Mouse (Mus musculus): ENCODE measurements around the gene Lrmda. TPM values are rescaled to one million over a fixed set of nuclear protein-coding genes. Genes with fewer than 3 reads are reported as not detected.

Lrmda gene
- total and polyA plus RNA-seq, 3 experiments = 5.1 to 5.9 TPM; not detected in 1

DNA sequence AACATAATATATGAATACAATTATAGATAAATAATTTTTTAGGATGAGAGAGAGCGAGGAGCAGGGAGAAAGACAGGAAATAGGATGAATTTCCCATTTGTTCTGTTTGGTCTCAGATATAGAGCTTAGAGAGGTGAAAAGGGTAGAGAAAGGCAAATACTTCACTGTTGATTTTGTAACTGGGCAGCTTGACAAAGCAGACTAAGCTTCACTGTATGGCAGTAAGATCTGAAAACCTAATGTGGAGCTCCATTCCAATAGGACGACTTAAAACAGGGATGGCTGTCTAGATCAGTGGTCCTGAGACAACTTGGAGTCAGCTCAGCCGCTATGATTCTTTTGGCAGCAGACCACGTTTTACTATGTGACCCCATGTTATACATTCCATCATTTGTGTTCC, 566.8 kb downstream of the Lrmda start:
- peaks cover 0 to 3% of the 10 kb centered on the region in 2 experiments; a peak in 1 of 4 replicates for H3K4me1 ChIP-seq (ENCODE audit: control insufficient read depth in 1 of 2, insufficient read depth in 2 of 2, low read length in 2 of 2)
- TF ChIP-seq NRF1 (IDR thresholded peaks at IDR 0.05; ENCODE audit: insufficient read depth, low read depth, low read length, poor library complexity, severe bottlenecking) (no peak), RCOR1 (IDR thresholded peaks at IDR 0.05; ENCODE audit: low read depth, low read length) (no peak), TCF12 (IDR thresholded peaks at IDR 0.05; ENCODE audit: low read depth, low read length) (no peak), RAD21 (IDR thresholded peaks at IDR 0.05; ENCODE audit: low read depth, low read length) (no peak), ZKSCAN1 (IDR thresholded peaks at IDR 0.05; ENCODE audit: low read depth, low read length) (no peak), TBP (IDR thresholded peaks at IDR 0.05; ENCODE audit: low read depth, low read length) (no peak), MAZ (IDR thresholded peaks at IDR 0.05; ENCODE audit: low read depth, low read length) (no peak), HCFC1 (IDR thresholded peaks at IDR 0.05; ENCODE audit: low read depth, low read length) (no peak), MEF2A (IDR thresholded peaks at IDR 0.05; ENCODE audit: extremely low read depth, insufficient replicate concordance, low read depth, low read length, poor library complexity, severe bottlenecking) (no peak), GATA1 (IDR thresholded peaks at IDR 0.05; ENCODE audit: low read depth, low read length) (no peak), MAX (IDR thresholded peaks at IDR 0.05; ENCODE audit: low read length) (no peak), MYB (IDR thresholded peaks at IDR 0.05; ENCODE audit: low read depth, low read length) (no peak), CTCF (IDR thresholded peaks at IDR 0.05 in 2 of 3, conservative IDR thresholded peaks at IDR 0.05 in 1 of 3; ENCODE audit: control insufficient read depth in 1 of 3, insufficient read depth in 1 of 3, low read depth in 2 of 3, low read length in 3 of 3, poor library complexity in 1 of 3, severe bottlenecking in 1 of 3) (no peak), SIN3A (IDR thresholded peaks at IDR 0.05; ENCODE audit: low read length) (no peak), CHD2 (IDR thresholded peaks at IDR 0.05; ENCODE audit: low read length) (no peak)
- H3K79me2 ChIP-seq (ENCODE audit: control insufficient read depth, insufficient read depth, low read length, poor library complexity) = no peaks in the 10 kb centered on the region
- H3K9ac ChIP-seq (ENCODE audit: control insufficient read depth, low read depth, low read length, poor library complexity, severe bottlenecking) = no peak overlapping the region
- H3K4me3 ChIP-seq (ENCODE audit: control insufficient read depth in 1 of 2, insufficient read depth in 1 of 2, low read depth in 2 of 2, low read length in 2 of 2) = no peak overlapping the region
- H3K9me3 ChIP-seq (replicated peaks; ENCODE audit: insufficient read depth, low read length) = no peaks in the 10 kb centered on the region
- peaks cover 2 to 3% of the 10 kb centered on the region in 2 experiments for H3K36me3 ChIP-seq (ENCODE audit: control insufficient read depth in 1 of 2, insufficient read depth in 2 of 2, low read length in 2 of 2)
- no peak overlapping the region for H3K27ac ChIP-seq (ENCODE audit: control insufficient read depth, low read depth, low read length)
- DNase-seq (ENCODE audit: low read depth, low spot score) = no peak
- no peaks in the 10 kb centered on the region for H3K27me3 ChIP-seq (ENCODE audit: control insufficient read depth in 1 of 2, insufficient read depth in 2 of 2, low read length in 2 of 2)

DNA sequence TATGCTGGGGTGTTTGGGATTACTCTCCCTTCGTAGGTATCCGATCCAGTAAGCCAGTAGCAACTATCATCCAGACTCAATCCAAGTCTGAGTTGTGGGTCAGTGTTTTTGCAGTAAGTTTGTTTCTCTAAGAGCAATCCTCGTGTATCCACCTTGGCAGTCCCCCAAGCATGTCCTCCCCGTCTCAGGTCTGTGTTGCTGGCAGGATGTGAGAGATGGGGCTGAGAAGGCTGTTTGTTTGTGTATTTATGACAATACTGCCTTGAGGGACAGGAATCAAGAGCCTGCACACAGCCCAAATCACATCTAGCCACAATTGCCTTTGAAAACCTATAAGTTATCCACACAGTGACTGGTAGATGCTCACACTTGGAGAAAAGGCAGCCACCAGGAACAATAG, 567.3 kb downstream of the Lrmda start:
- Histone ChIP-seq H3K4me1 (ENCODE audit: control insufficient read depth in 1 of 2, insufficient read depth in 2 of 2, low read length in 2 of 2) (peaks cover 0 to 3% of the 10 kb centered on the region in 2 experiments; a peak in 1 of 4 replicates), H3K9me3 (replicated peaks; ENCODE audit: insufficient read depth, low read length) (no peaks in the 10 kb centered on the region), H3K4me3 (ENCODE audit: control insufficient read depth in 1 of 2, insufficient read depth in 1 of 2, low read depth in 2 of 2, low read length in 2 of 2) (no peak overlapping the region), H3K36me3 (ENCODE audit: control insufficient read depth in 1 of 2, insufficient read depth in 2 of 2, low read length in 2 of 2) (peaks cover 2 to 3% of the 10 kb centered on the region in 2 experiments), H3K27me3 (ENCODE audit: control insufficient read depth in 1 of 2, insufficient read depth in 2 of 2, low read length in 2 of 2) (no peaks in the 10 kb centered on the region), H3K9ac (ENCODE audit: control insufficient read depth, low read depth, low read length, poor library complexity, severe bottlenecking) (no peak overlapping the region), H3K79me2 (ENCODE audit: control insufficient read depth, insufficient read depth, low read length, poor library complexity) (no peaks in the 10 kb centered on the region), H3K27ac (ENCODE audit: control insufficient read depth, low read depth, low read length) (no peak overlapping the region)
- TF ChIP-seq SIN3A (IDR thresholded peaks at IDR 0.05; ENCODE audit: low read length) (no peak), ZNF384 (IDR thresholded peaks at IDR 0.05; ENCODE audit: low read depth, low read length) (no peak), CHD1 (IDR thresholded peaks at IDR 0.05; ENCODE audit: low read depth, low read length) (no peak), GABPA (IDR thresholded peaks at IDR 0.05; ENCODE audit: low read depth, low read length) (no peak), MYB (IDR thresholded peaks at IDR 0.05; ENCODE audit: low read depth, low read length) (no peak), E2F4 (IDR thresholded peaks at IDR 0.05; ENCODE audit: borderline replicate concordance, low read depth, low read length) (no peak), UBTF (IDR thresholded peaks at IDR 0.05; ENCODE audit: borderline replicate concordance, insufficient read depth, low read depth, low read length) (no peak)
- DNase-seq (ENCODE audit: low read depth, low spot score) = no peak
